Mouse (Mus musculus) midbrain, embryonic 15.5 days (tissue): Measurements from ENCODE around the gene Stc2. TPM values are rescaled to one million over a fixed set of nuclear protein-coding genes. Genes with fewer than 3 reads are reported as not detected.

Experiments
- ATAC-seq: fragments of 200-750 bp; cut with Nextera tagmentation; replicated peaks from 2 replicates; pipeline ENCODE4 v1.8.0; 2017; ENCODE audit warnings: moderate TSS enrichment
- H3K27ac ChIP-seq: fragments of 300-500 bp; sonication (generic); 2 replicates; pipeline ENCODE4 v1.5.1; 2015; ENCODE audit warnings: mild to moderate bottlenecking, inconsistent platforms
- H3K27me3 ChIP-seq: fragments of 300-500 bp; sonication (generic); replicated peaks from 2 replicates; pipeline ENCODE4 v1.6.1; 2015; ENCODE audit warnings: inconsistent platforms
- H3K36me3 ChIP-seq: fragments of 300-500 bp; sonication (generic); replicated peaks from 2 replicates; pipeline ENCODE4 v1.6.1; 2015; ENCODE audit warnings: inconsistent platforms
- H3K4me1 ChIP-seq: fragments of 300-500 bp; sonication (generic); 2 replicates; pipeline ENCODE4 v1.6.1; 2015; ENCODE audit warnings: inconsistent platforms
- H3K4me2 ChIP-seq: fragments of 300-500 bp; sonication (generic); 2 replicates; pipeline ENCODE4 v1.6.1; 2015; ENCODE audit warnings: inconsistent platforms, mild to moderate bottlenecking, moderate library complexity
- H3K4me3 ChIP-seq: fragments of 300-500 bp; sonication (generic); 2 replicates; pipeline ENCODE4 v1.5.1; 2015; ENCODE audit warnings: mild to moderate bottlenecking, inconsistent platforms
- H3K9ac ChIP-seq: fragments of 300-500 bp; sonication (generic); 2 replicates; pipeline ENCODE4 v1.6.1; 2015; ENCODE audit warnings: mild to moderate bottlenecking, inconsistent platforms
- H3K9me3 ChIP-seq: fragments of 300-500 bp; sonication (generic); 2 replicates; pipeline ENCODE4 v1.6.1; 2016; ENCODE audit warnings: inconsistent platforms
- WGBS: fragments of 180-500 bp; shearing (Covaris S2); methylation state at CpG from one replicate; pipeline ENCODE4 v1.1.7; 2015; ENCODE audit warnings: mixed read lengths; 5-methylcytosine and 5-hydroxymethylcytosine counted together
- polyA plus RNA-seq: library from polyadenylated mRNA; unstranded; fragments of >200 nt; fragmentation: Nextera tagmentation; extraction: Ambion mirVana; gene quantifications from 2 replicates; pipeline ENCODE4 v1.2.1, GENCODE M21; 2015

Gene Stc2
- polyA plus RNA-seq, 1 experiment from 2014 or later, result 1.1 TPM

GRCm38 (mm10) chr11:31382145-31382544 is 12.3 kb upstream of the Stc2 start:
- Histone ChIP-seq H3K4me1 (no peaks in the 10 kb centered on the region), H3K27ac (no peak overlapping the region), H3K4me2 (no peak overlapping the region), H3K9ac (no peak overlapping the region), H3K4me3 (no peak overlapping the region), H3K36me3 (no peaks in the 10 kb centered on the region), H3K9me3 (no peaks in the 10 kb centered on the region), H3K27me3 (no peaks in the 10 kb centered on the region)
- ATAC-seq, result no peak
- WGBS, result 88% methylated on average over 5 of the region's 5 CpGs

GRCm38 (mm10) chr11:31373438-31373837 is 3.6 kb upstream of the Stc2 start:
- WGBS, result 68% methylated on average over 7 of the region's 7 CpGs
- Histone ChIP-seq H3K4me2 (no peak overlapping the region), H3K9ac (no peak overlapping the region), H3K27me3 (peaks cover 25% of the 10 kb centered on the region), H3K27ac (no peak overlapping the region), H3K4me1 (peaks cover 21% of the 10 kb centered on the region), H3K4me3 (no peak overlapping the region), H3K9me3 (no peaks in the 10 kb centered on the region), H3K36me3 (no peaks in the 10 kb centered on the region)
- no peak for ATAC-seq

DNA sequence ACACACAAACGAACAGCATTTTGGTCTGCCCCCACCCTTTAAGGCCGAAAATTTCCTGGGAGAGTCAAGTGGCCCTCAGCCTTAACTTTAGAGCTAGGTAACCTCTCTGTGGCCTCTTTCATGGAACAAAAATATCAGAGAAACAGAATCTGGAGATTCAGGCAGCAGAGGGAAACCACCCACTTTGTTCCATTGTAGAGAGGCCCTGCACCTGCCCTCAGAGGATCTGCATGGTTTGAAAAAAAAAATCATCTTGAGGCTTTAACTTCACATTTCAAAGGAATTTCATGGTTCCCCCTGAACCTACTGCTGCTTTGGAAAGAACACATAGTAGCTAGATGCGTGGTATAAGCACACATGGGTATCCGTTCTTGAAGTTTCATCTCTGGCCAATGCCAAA is 2.3 kb upstream of the Stc2 start:
- H3K27me3 ChIP-seq, result peaks cover 30% of the 10 kb centered on the region
- H3K4me3 ChIP-seq, result no peak overlapping the region
- peaks cover 26% of the 10 kb centered on the region for H3K4me1 ChIP-seq
- no peak overlapping the region for H3K27ac ChIP-seq
- WGBS, result 80% methylated on average over 4 of the region's 4 CpGs
- no peak overlapping the region for H3K9ac ChIP-seq
- no peak for ATAC-seq
- H3K36me3 ChIP-seq, result no peaks in the 10 kb centered on the region
- H3K4me2 ChIP-seq, result no peak overlapping the region
- H3K9me3 ChIP-seq, result no peaks in the 10 kb centered on the region

GRCm38 (mm10) chr11:31371256-31371838 is 1.5 kb upstream of the Stc2 start:
- no peak for ATAC-seq
- Histone ChIP-seq H3K4me3 (peak overlapping the region; percentile 52), H3K4me2 (peak overlapping the region; percentile 99), H3K27me3 (peaks cover 34% of the 10 kb centered on the region), H3K9me3 (no peaks in the 10 kb centered on the region), H3K9ac (peak overlapping the region; percentile 23), H3K27ac (no peak overlapping the region), H3K4me1 (peaks cover 26% of the 10 kb centered on the region), H3K36me3 (no peaks in the 10 kb centered on the region)
- WGBS, result under 1% methylated on average over 39 of the region's 39 CpGs

GRCm38 (mm10) chr11:31370436-31371230 is 759 bp upstream of the Stc2 start:
- Histone ChIP-seq H3K27ac (no peak overlapping the region), H3K4me3 (peak overlapping the region; percentile 52), H3K9ac (no peak overlapping the region), H3K9me3 (no peaks in the 10 kb centered on the region), H3K4me1 (peaks cover 26% of the 10 kb centered on the region), H3K36me3 (no peaks in the 10 kb centered on the region), H3K4me2 (peak overlapping the region; percentile 99), H3K27me3 (peaks cover 35% of the 10 kb centered on the region)
- 2% methylated on average over 24 of the region's 24 CpGs for WGBS
- ATAC-seq, result peak; percentile 7; the same call in 1 of the 2 replicates

DNA sequence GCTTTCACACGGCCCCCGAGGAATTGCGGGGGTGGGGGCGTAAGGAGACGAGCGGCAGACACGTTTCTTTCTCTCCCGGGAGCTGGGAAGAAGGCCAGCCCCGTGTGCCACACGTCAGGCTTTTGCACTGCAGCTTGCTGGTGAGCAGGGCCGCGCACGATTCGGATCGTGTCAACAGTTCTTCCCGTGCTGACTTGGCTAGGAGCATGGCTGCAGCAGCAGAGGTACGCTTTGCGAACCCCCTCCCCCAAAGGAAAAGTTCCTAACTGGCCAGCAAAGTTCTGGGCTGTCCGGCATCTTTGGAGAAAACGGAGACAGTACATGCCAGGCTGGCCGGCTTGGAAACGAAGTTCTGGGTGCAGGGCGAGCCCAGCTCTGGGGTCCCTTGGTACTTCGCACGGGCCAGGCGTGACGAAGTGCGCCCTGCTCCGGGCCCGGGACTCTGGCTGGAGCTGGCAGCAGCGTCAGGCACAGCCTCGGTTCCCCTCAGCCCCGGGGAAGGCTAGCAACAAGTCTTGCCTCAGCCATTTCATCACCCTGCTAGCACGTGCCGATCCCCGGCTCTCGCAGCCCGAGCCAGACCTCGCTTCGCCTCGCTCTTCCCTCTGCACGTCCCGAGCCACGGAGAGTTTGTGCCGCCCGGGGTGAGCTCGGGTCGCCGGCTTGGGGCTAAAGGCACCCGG is 768 bp downstream of the Stc2 start:
- peaks cover 35% of the 10 kb centered on the region for H3K27me3 ChIP-seq
- H3K9ac ChIP-seq, result peak overlapping the region; percentile 35
- peak overlapping the region; percentile 52 for H3K4me3 ChIP-seq
- WGBS, result under 1% methylated on average over 50 of the region's 50 CpGs
- peaks cover 26% of the 10 kb centered on the region for H3K4me1 ChIP-seq
- peak overlapping the region; percentile 99 for H3K4me2 ChIP-seq
- no peaks in the 10 kb centered on the region for H3K36me3 ChIP-seq
- ATAC-seq, result peak; percentile 80
- no peak overlapping the region for H3K27ac ChIP-seq
- H3K9me3 ChIP-seq, result no peaks in the 10 kb centered on the region

- 1% methylated on average over 36 of the region's 36 CpGs for WGBS
- Histone ChIP-seq H3K27ac (no peak overlapping the region), H3K4me3 (peak overlapping the region; percentile 52), H3K27me3 (peaks cover 35% of the 10 kb centered on the region), H3K4me1 (peaks cover 26% of the 10 kb centered on the region), H3K4me2 (peak overlapping the region; percentile 99), H3K9me3 (no peaks in the 10 kb centered on the region), H3K36me3 (no peaks in the 10 kb centered on the region), H3K9ac (peak overlapping the region; percentile 35)
- peak; percentile 43 for ATAC-seq
Observed at GRCm38 (mm10) chr11:31368252-31368964, 1.5 kb downstream of the Stc2 start.

GRCm38 (mm10) chr11:31366827-31367226 is 3.0 kb downstream of the Stc2 start:
- Histone ChIP-seq H3K4me2 (no peak overlapping the region), H3K27me3 (peaks cover 24% of the 10 kb centered on the region), H3K27ac (no peak overlapping the region), H3K9me3 (no peaks in the 10 kb centered on the region), H3K4me3 (no peak overlapping the region), H3K4me1 (peaks cover 26% of the 10 kb centered on the region), H3K9ac (no peak overlapping the region), H3K36me3 (no peaks in the 10 kb centered on the region)
- ATAC-seq, result no peak
- 91% methylated on average over 4 of the region's 4 CpGs for WGBS

DNA sequence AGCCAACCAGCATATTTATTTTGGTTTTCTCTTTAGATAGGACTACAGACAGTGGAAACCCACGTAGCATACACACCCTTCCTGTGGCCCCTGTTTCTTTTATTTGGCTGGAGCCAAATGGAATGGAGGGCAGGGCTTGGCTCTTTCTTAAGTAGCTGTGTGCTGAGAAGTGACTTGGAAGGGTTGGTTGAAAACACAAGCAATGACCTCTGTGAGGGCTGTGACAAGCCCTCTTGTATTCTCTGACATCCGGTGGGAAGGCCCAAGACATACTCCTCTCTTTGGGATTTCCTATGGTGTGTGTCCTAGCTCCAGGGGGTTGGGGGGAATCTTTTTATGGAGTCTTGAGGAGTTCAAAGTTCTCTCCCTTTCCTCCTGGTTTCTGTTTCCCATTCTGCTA is 3.5 kb downstream of the Stc2 start:
- Histone ChIP-seq H3K4me2 (no peak overlapping the region), H3K9ac (no peak overlapping the region), H3K4me3 (no peak overlapping the region), H3K27me3 (peaks cover 20% of the 10 kb centered on the region), H3K27ac (no peak overlapping the region), H3K9me3 (no peaks in the 10 kb centered on the region), H3K36me3 (no peaks in the 10 kb centered on the region), H3K4me1 (peaks cover 23% of the 10 kb centered on the region)
- ATAC-seq, result no peak
- 82% methylated on average over 2 of the region's 2 CpGs for WGBS

- Histone ChIP-seq H3K4me2 (no peak overlapping the region), H3K36me3 (no peaks in the 10 kb centered on the region), H3K27me3 (peaks cover 16% of the 10 kb centered on the region), H3K9ac (no peak overlapping the region), H3K4me1 (peaks cover 19% of the 10 kb centered on the region), H3K4me3 (no peak overlapping the region), H3K9me3 (no peaks in the 10 kb centered on the region), H3K27ac (no peak overlapping the region)
- ATAC-seq, result no peak
- 80% methylated on average over 2 of the region's 2 CpGs for WGBS
Observed at GRCm38 (mm10) chr11:31365981-31366380, 3.9 kb downstream of the Stc2 start.

- H3K27me3 ChIP-seq, result peaks cover 9% of the 10 kb centered on the region
- no peak overlapping the region for H3K4me2 ChIP-seq
- H3K27ac ChIP-seq, result no peak overlapping the region
- H3K9me3 ChIP-seq, result no peaks in the 10 kb centered on the region
- WGBS, result 82% methylated on average over 8 of the region's 8 CpGs
- no peaks in the 10 kb centered on the region for H3K36me3 ChIP-seq
- no peak for ATAC-seq
- H3K9ac ChIP-seq, result no peak overlapping the region
- no peak overlapping the region for H3K4me3 ChIP-seq
- H3K4me1 ChIP-seq, result peaks cover 12% of the 10 kb centered on the region
Observed at GRCm38 (mm10) chr11:31365280-31365679, 4.6 kb downstream of the Stc2 start.

GRCm38 (mm10) chr11:31362856-31363255 is 7.0 kb downstream of the Stc2 start:
- no peak overlapping the region for H3K9ac ChIP-seq
- ATAC-seq, result no peak
- H3K4me1 ChIP-seq, result no peaks in the 10 kb centered on the region
- H3K4me2 ChIP-seq, result no peak overlapping the region
- 97% methylated on average over 1 of the region's 1 CpGs for WGBS
- H3K9me3 ChIP-seq, result no peaks in the 10 kb centered on the region
- no peak overlapping the region for H3K27ac ChIP-seq
- no peaks in the 10 kb centered on the region for H3K36me3 ChIP-seq
- peaks cover 9% of the 10 kb centered on the region; the same call in 1 of the 2 replicates for H3K27me3 ChIP-seq
- no peak overlapping the region for H3K4me3 ChIP-seq
